Mouse (Mus musculus) myocyte (in vitro differentiated cells): ENCODE measurements around the gene Frzb. TPM values are rescaled to one million over a fixed set of nuclear protein-coding genes. Genes with fewer than 3 reads are reported as not detected.
"Not testable (repeated sequence)": the region's sequence is repeated elsewhere in the genome, so short reads cannot be mapped to it uniquely, and the experiment has no call there.

Experiments used
- H3K27me3 ChIP-seq: one replicate; pipeline ENCODE4 v1.6.1; 2011; ENCODE audit not compliant: control insufficient read depth, insufficient read depth, insufficient read length
- H3K36me3 ChIP-seq: one replicate; pipeline ENCODE4 v1.6.1; 2011; ENCODE audit not compliant: control insufficient read depth, insufficient read depth
- H3K4me2 ChIP-seq: one replicate; pipeline ENCODE4 v1.6.1; 2011; ENCODE audit warnings: low read depth, control low read depth
- H3K4me3 ChIP-seq: one replicate; pipeline ENCODE4 v1.5.1; 2011; ENCODE audit warnings: mild to moderate bottlenecking, control low read depth, moderate library complexity
- H3K79me2 ChIP-seq: one replicate; pipeline ENCODE4 v1.6.1; 2011; ENCODE audit not compliant: control insufficient read depth, insufficient read depth
- H3ac ChIP-seq: one replicate; pipeline ENCODE4 v1.6.1; 2011; ENCODE audit not compliant: control insufficient read depth, insufficient read length
- CEBPB ChIP-seq: IDR thresholded peaks from 2 replicates; pipeline ENCODE4 v1.6.1; 2011; ENCODE audit warnings: mild to moderate bottlenecking, moderate library complexity; ENCODE audit not compliant: poor library complexity, insufficient read depth, severe bottlenecking
- E2F4 ChIP-seq: IDR thresholded peaks from one replicate; pipeline ENCODE4 v1.6.1; 2011; ENCODE audit warnings: mild to moderate bottlenecking, control low read depth, moderate library complexity; ENCODE audit not compliant: insufficient read depth
- MAX ChIP-seq: IDR thresholded peaks from one replicate; pipeline ENCODE4 v1.6.1; 2011; ENCODE audit warnings: low read depth, mild to moderate bottlenecking, control low read depth
- MYOD1 ChIP-seq, 3 experiments: IDR thresholded peaks; one replicate each; pipeline ENCODE4 v1.6.1; 2011; ENCODE audit warnings: control low read depth in 2 of 3, low read depth in 2 of 3, mild to moderate bottlenecking in 2 of 3, moderate library complexity in 1 of 3; ENCODE audit not compliant: insufficient read length in 2 of 3, control insufficient read depth in 1 of 3
- MYOG ChIP-seq, 3 experiments: IDR thresholded peaks; one replicate each; pipeline ENCODE4 v1.6.1; 2011; ENCODE audit warnings: control low read depth in 2 of 3, low read depth in 2 of 3, mild to moderate bottlenecking in 2 of 3; ENCODE audit not compliant: insufficient read length in 2 of 3, control insufficient read depth in 1 of 3, insufficient read depth in 1 of 3
- POLR2A ChIP-seq: IDR thresholded peaks from one replicate; pipeline ENCODE4 v1.6.1; 2011; ENCODE audit warnings: low read depth, mild to moderate bottlenecking, control low read depth, moderate library complexity; ENCODE audit not compliant: insufficient read length
- POLR2AphosphoS2 ChIP-seq: IDR thresholded peaks from one replicate; pipeline ENCODE4 v1.6.1; 2011; ENCODE audit warnings: low read depth, control low read depth; ENCODE audit not compliant: insufficient read length
- REST ChIP-seq: IDR thresholded peaks from one replicate; pipeline ENCODE4 v1.6.1; 2011; ENCODE audit warnings: mild to moderate bottlenecking, control low read depth, moderate library complexity; ENCODE audit not compliant: insufficient read depth, insufficient read length
- SRF ChIP-seq: IDR thresholded peaks from one replicate; pipeline ENCODE4 v1.6.1; 2011; ENCODE audit warnings: low read depth; ENCODE audit not compliant: control insufficient read depth, insufficient read length
- TCF12 ChIP-seq: IDR thresholded peaks from one replicate; pipeline ENCODE4 v1.6.1; 2011; ENCODE audit warnings: mild to moderate bottlenecking, control low read depth; ENCODE audit not compliant: poor library complexity, insufficient read depth, severe bottlenecking
- TCF3 ChIP-seq: IDR thresholded peaks from one replicate; pipeline ENCODE4 v1.6.1; 2011; ENCODE audit warnings: low read depth, control low read depth; ENCODE audit not compliant: insufficient read length
- USF1 ChIP-seq: IDR thresholded peaks from one replicate; pipeline ENCODE4 v1.6.1; 2011; ENCODE audit warnings: low read depth, mild to moderate bottlenecking, control low read depth, moderate library complexity
- polyA plus RNA-seq: library from polyadenylated mRNA; unstranded; fragments of >200 nt; fragmentation: generic; extraction: Trizol; gene quantifications from one replicate; pipeline ENCODE4 v1.2.1, GENCODE M21; 2012; ENCODE audit warnings: missing spikeins

Frzb gene
- 0.06 TPM for polyA plus RNA-seq

GRCm38 (mm10) chr2:80447291-80447791, at the start of gene Frzb:
Frzb (minus strand) TSS chr2:80447625.
- Histone ChIP-seq H3K4me2 (peak within 1 kb of the TSS; percentile 99), H3K79me2 (no peaks in the 10 kb centered on the region), H3K4me3 (peak within 1 kb of the TSS; percentile 30), H3K27me3 (peaks cover 8% of the 10 kb centered on the region), H3K36me3 (no peaks in the 10 kb centered on the region), H3ac (no peak within 1 kb of the TSS)
- no peak for TF ChIP-seq CEBPB
- no peak for TF ChIP-seq E2F4
- TF ChIP-seq SRF, result no peak
- no peak for TF ChIP-seq MYOG (IDR thresholded peaks at IDR 0.05; ENCODE audit: control insufficient read depth in 1 of 3, insufficient read depth in 1 of 3, insufficient read length in 2 of 3, low read depth in 2 of 3)
- TF ChIP-seq REST, result no peak

- H3K36me3 ChIP-seq, H3K4me3 ChIP-seq: not testable (repeated sequence)
Observed at GRCm38 (mm10) chr2:80495304-80495703, 47.9 kb upstream of the Frzb start.

GRCm38 (mm10) chr2:80486851-80487250, 39.4 kb upstream of the Frzb start:
- H3ac ChIP-seq, result no peak overlapping the region
- peak; percentile 82 for TF ChIP-seq CEBPB
- TF ChIP-seq E2F4, result no peak
- H3K4me2 ChIP-seq, result peak overlapping the region; percentile 20
- no peaks in the 10 kb centered on the region for H3K79me2 ChIP-seq
- no peaks in the 10 kb centered on the region for H3K36me3 ChIP-seq
- no peaks in the 10 kb centered on the region for H3K27me3 ChIP-seq
- no peak overlapping the region for H3K4me3 ChIP-seq

More at GRCm38 (mm10) chr2:80495304-80495703, 47.9 kb upstream of the Frzb start:
- H3ac ChIP-seq, H3K79me2 ChIP-seq, H3K4me2 ChIP-seq, H3K27me3 ChIP-seq: not testable (repeated sequence)

GRCm38 (mm10) chr2:80484951-80485350, 37.5 kb upstream of the Frzb start:
- Histone ChIP-seq H3ac (no peak overlapping the region), H3K36me3 (no peaks in the 10 kb centered on the region), H3K79me2 (no peaks in the 10 kb centered on the region), H3K4me3 (no peak overlapping the region), H3K4me2 (no peak overlapping the region), H3K27me3 (peaks cover 5% of the 10 kb centered on the region)
- no peak for TF ChIP-seq USF1
- no peak for TF ChIP-seq MAX
- no peak for TF ChIP-seq MYOG (IDR thresholded peaks at IDR 0.05; ENCODE audit: control insufficient read depth in 1 of 3, insufficient read depth in 1 of 3, insufficient read length in 2 of 3, low read depth in 2 of 3)
- TF ChIP-seq REST, result no peak
- TF ChIP-seq E2F4, result no peak
- no peak for TF ChIP-seq CEBPB
- no peak for TF ChIP-seq POLR2AphosphoS2
- no peak for TF ChIP-seq POLR2A
- no peak for TF ChIP-seq TCF12
- no peak for TF ChIP-seq MYOD1 (IDR thresholded peaks at IDR 0.05; ENCODE audit: control insufficient read depth in 1 of 3, insufficient read length in 2 of 3, low read depth in 2 of 3)
- no peak for TF ChIP-seq SRF
- TF ChIP-seq TCF3, result no peak

- no peak overlapping the region for H3ac ChIP-seq
- no peak for TF ChIP-seq MYOD1 (IDR thresholded peaks at IDR 0.05; ENCODE audit: control insufficient read depth in 1 of 3, insufficient read length in 2 of 3, low read depth in 2 of 3)
- TF ChIP-seq E2F4, result no peak
- TF ChIP-seq TCF12, result no peak
- no peak for TF ChIP-seq POLR2A
- TF ChIP-seq MYOG (IDR thresholded peaks at IDR 0.05; ENCODE audit: control insufficient read depth in 1 of 3, insufficient read depth in 1 of 3, insufficient read length in 2 of 3, low read depth in 2 of 3), result no peak
- no peak for TF ChIP-seq USF1
- no peak for TF ChIP-seq SRF
- no peak for TF ChIP-seq REST
- TF ChIP-seq TCF3, result no peak
- TF ChIP-seq CEBPB, result no peak
- no peak for TF ChIP-seq POLR2AphosphoS2
- no peak for TF ChIP-seq MAX
- H3K27me3 ChIP-seq, result peaks cover 7% of the 10 kb centered on the region
- H3K36me3 ChIP-seq, result no peaks in the 10 kb centered on the region
- H3K4me2 ChIP-seq, result no peak overlapping the region
- H3K79me2 ChIP-seq, result no peaks in the 10 kb centered on the region
- H3K4me3 ChIP-seq, result no peak overlapping the region
Observed at GRCm38 (mm10) chr2:80475831-80476230, 28.4 kb upstream of the Frzb start.
